Mouse (Mus musculus): ENCODE data around the gene Rasl11b. TPM values are rescaled to one million over a fixed set of nuclear protein-coding genes. Genes with fewer than 3 reads are reported as not detected.

Rasl11b gene
- total and polyA plus RNA-seq, 2 experiments: 1.1 to 6.6 TPM

GRCm38 (mm10) chr5:74189484-74190160 is 5.5 kb upstream of the Rasl11b start:
- Histone ChIP-seq H3K27me3 (ENCODE audit: control insufficient read depth, insufficient read depth, low read length) (no peaks in the 10 kb centered on the region), H3K79me2 (ENCODE audit: control insufficient read depth, insufficient read depth, low read length) (no peaks in the 10 kb centered on the region), H3K27ac (replicated peaks; ENCODE audit: insufficient read depth, low read depth, low read length) (no peak overlapping the region), H3K4me3 (ENCODE audit: insufficient read depth, low read depth, low read length) (no peak overlapping the region), H3K36me3 (ENCODE audit: control insufficient read depth, insufficient read depth, low read length) (no peaks in the 10 kb centered on the region), H3K9ac (ENCODE audit: low read depth, low read length) (no peak overlapping the region), H3K4me1 (ENCODE audit: control insufficient read depth, insufficient read depth, low read length) (peaks cover 4% of the 10 kb centered on the region; the same call in 1 of the 2 replicates)
- DNase-seq (ENCODE audit: extremely low read depth, low read depth, low spot score): no peak
- TF ChIP-seq POLR2A (IDR thresholded peaks at IDR 0.05; ENCODE audit: extremely low read depth, insufficient read depth, low read length) (no peak), CTCF (IDR thresholded peaks at IDR 0.05; ENCODE audit: low read depth, low read length) (no peak)
- 78% methylated on average over 9 of the region's 9 CpGs for whole genome bisulfite sequencing

DNA sequence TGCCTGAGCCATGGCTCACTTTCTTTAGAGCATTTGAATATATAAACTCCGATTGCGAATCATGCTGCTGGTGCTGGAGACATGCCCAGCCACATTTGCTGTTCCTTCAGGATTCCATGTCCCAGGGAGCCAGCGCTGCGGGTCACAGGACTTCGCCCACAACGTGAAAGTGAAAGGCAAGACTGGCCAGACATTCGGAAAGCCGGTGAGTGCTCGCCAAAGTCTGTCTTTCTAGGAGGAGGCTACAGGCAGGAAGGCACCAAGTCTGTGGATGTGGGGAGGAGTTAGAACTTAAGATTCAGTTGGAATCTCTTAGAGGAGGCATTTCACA is 5.0 kb upstream of the Rasl11b start:
- Histone ChIP-seq H3K4me3 (ENCODE audit: insufficient read depth, low read depth, low read length) (no peak overlapping the region), H3K9ac (ENCODE audit: low read depth, low read length) (no peak overlapping the region), H3K27me3 (ENCODE audit: control insufficient read depth, insufficient read depth, low read length) (no peaks in the 10 kb centered on the region), H3K27ac (replicated peaks; ENCODE audit: insufficient read depth, low read depth, low read length) (no peak overlapping the region), H3K4me1 (ENCODE audit: control insufficient read depth, insufficient read depth, low read length) (peaks cover 5% of the 10 kb centered on the region; the same call in 1 of the 2 replicates), H3K36me3 (ENCODE audit: control insufficient read depth, insufficient read depth, low read length) (no peaks in the 10 kb centered on the region), H3K79me2 (ENCODE audit: control insufficient read depth, insufficient read depth, low read length) (no peaks in the 10 kb centered on the region)
- DNase-seq (ENCODE audit: extremely low read depth, low read depth, low spot score): peak; percentile 55
- TF ChIP-seq POLR2A (IDR thresholded peaks at IDR 0.05; ENCODE audit: extremely low read depth, insufficient read depth, low read length) (no peak), CTCF (IDR thresholded peaks at IDR 0.05; ENCODE audit: low read depth, low read length) (no peak)
- WGBS: 36% methylated on average over 9 of the region's 9 CpGs

- Histone ChIP-seq H3K9ac (ENCODE audit: low read depth, low read length) (no peak overlapping the region), H3K4me1 (ENCODE audit: control insufficient read depth, insufficient read depth, low read length) (peaks cover 5% of the 10 kb centered on the region; the same call in 1 of the 2 replicates), H3K4me3 (ENCODE audit: insufficient read depth, low read depth, low read length) (no peak overlapping the region), H3K27ac (replicated peaks; ENCODE audit: insufficient read depth, low read depth, low read length) (no peak overlapping the region), H3K36me3 (ENCODE audit: control insufficient read depth, insufficient read depth, low read length) (no peaks in the 10 kb centered on the region), H3K79me2 (ENCODE audit: control insufficient read depth, insufficient read depth, low read length) (no peaks in the 10 kb centered on the region), H3K27me3 (ENCODE audit: control insufficient read depth, insufficient read depth, low read length) (no peaks in the 10 kb centered on the region)
- no peak for DNase-seq (ENCODE audit: extremely low read depth, low read depth, low spot score)
- no peak for TF ChIP-seq CTCF (IDR thresholded peaks at IDR 0.05; ENCODE audit: low read depth, low read length)
- TF ChIP-seq POLR2A (IDR thresholded peaks at IDR 0.05; ENCODE audit: extremely low read depth, insufficient read depth, low read length): no peak
- WGBS: 95% methylated on average over 5 of the region's 5 CpGs
These were observed 4.2 kb upstream of the Rasl11b start for GRCm38 (mm10) chr5:74190911-74191310.

DNA sequence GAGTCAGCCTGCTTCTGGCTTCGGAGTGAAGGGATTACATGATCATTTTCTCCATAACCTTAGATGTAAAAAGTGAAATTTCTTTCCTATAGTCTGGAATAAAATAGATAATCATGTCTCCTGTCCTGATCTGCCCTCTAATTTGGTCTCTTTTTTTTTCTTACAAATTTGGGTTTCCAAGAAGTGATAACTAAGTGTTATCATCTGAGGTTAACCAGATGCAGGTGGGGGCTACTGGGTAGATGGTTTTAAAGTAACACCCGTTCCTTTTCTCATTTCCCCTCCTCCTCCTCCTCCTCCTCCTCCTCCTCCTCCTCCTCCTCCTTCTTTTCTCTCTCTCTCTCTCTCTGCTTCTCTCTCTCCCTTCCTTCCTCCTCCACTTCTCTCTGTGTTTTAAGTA is 2.1 kb upstream of the Rasl11b start:
- Histone ChIP-seq H3K4me1 (ENCODE audit: control insufficient read depth, insufficient read depth, low read length) (peaks cover 7% of the 10 kb centered on the region), H3K4me3 (ENCODE audit: insufficient read depth, low read depth, low read length) (no peak overlapping the region), H3K27ac (replicated peaks; ENCODE audit: insufficient read depth, low read depth, low read length) (no peak overlapping the region), H3K79me2 (ENCODE audit: control insufficient read depth, insufficient read depth, low read length) (no peaks in the 10 kb centered on the region), H3K27me3 (ENCODE audit: control insufficient read depth, insufficient read depth, low read length) (no peaks in the 10 kb centered on the region), H3K9ac (ENCODE audit: low read depth, low read length) (no peak overlapping the region), H3K36me3 (ENCODE audit: control insufficient read depth, insufficient read depth, low read length) (no peaks in the 10 kb centered on the region)
- WGBS: 94% methylated on average over 2 of the region's 2 CpGs
- DNase-seq (ENCODE audit: extremely low read depth, low read depth, low spot score): no peak
- TF ChIP-seq CTCF (IDR thresholded peaks at IDR 0.05; ENCODE audit: low read depth, low read length) (no peak), POLR2A (IDR thresholded peaks at IDR 0.05; ENCODE audit: extremely low read depth, insufficient read depth, low read length) (no peak)

DNA sequence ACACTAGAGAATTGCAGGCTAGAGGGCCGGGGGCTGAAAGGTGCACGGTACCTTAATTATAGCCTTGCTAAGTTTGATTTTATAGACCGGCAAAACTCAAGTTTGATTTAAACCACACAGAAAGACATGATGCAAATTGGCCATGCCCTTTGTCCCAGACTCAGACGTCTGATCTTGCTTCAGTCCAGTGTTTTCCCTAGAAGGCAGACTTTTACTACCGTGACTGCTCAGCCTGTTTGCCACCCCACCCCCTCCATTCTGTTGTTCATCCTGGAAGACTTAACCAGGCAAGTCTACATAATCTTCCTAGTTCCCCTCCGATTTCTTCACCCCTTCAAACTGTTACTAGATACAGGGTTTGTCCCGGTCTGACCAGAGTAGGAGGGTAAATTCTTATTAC is 1.5 kb upstream of the Rasl11b start:
- no peak overlapping the region for H3K27ac ChIP-seq (replicated peaks; ENCODE audit: insufficient read depth, low read depth, low read length)
- H3K4me3 ChIP-seq (ENCODE audit: insufficient read depth, low read depth, low read length): no peak overlapping the region
- no peaks in the 10 kb centered on the region for H3K79me2 ChIP-seq (ENCODE audit: control insufficient read depth, insufficient read depth, low read length)
- H3K4me1 ChIP-seq (ENCODE audit: control insufficient read depth, insufficient read depth, low read length): peaks cover 7% of the 10 kb centered on the region
- TF ChIP-seq CTCF (IDR thresholded peaks at IDR 0.05; ENCODE audit: low read depth, low read length) (no peak), POLR2A (IDR thresholded peaks at IDR 0.05; ENCODE audit: extremely low read depth, insufficient read depth, low read length) (no peak)
- WGBS: 36% methylated on average over 7 of the region's 7 CpGs
- H3K27me3 ChIP-seq (ENCODE audit: control insufficient read depth, insufficient read depth, low read length): no peaks in the 10 kb centered on the region
- peak; percentile 55 for DNase-seq (ENCODE audit: extremely low read depth, low read depth, low spot score)
- peaks cover 1% of the 10 kb centered on the region; the same call in 1 of the 2 replicates for H3K36me3 ChIP-seq (ENCODE audit: control insufficient read depth, insufficient read depth, low read length)
- H3K9ac ChIP-seq (ENCODE audit: low read depth, low read length): no peak overlapping the region

Data from liver, adult 2 months (tissue).